Mouse (Mus musculus) mouse embryonic stem cell (cell line): ENCODE data around the gene Msmb.
"Not testable (repeated sequence)": the region's sequence is repeated elsewhere in the genome, so short reads cannot be mapped to it uniquely, and the experiment has no call there.

Experiments
- in situ Hi-C, 2 experiments: fragments of 300-500 bp; cut with MboI; formaldehyde crosslinking; loops; 1 replicate in 1 of 2; 3 replicates in 1 of 2; pipeline ENCODE4 v1.14.3; 2019 to 2020; ENCODE audit warnings: low sequenced_read_pairs in 2 of 2, low pct_unique_long_range_greater_than_20kb in 1 of 2, mixed read lengths in 1 of 2; ENCODE audit not compliant: unreplicated experiment in 1 of 2

Gene Msmb

DNA sequence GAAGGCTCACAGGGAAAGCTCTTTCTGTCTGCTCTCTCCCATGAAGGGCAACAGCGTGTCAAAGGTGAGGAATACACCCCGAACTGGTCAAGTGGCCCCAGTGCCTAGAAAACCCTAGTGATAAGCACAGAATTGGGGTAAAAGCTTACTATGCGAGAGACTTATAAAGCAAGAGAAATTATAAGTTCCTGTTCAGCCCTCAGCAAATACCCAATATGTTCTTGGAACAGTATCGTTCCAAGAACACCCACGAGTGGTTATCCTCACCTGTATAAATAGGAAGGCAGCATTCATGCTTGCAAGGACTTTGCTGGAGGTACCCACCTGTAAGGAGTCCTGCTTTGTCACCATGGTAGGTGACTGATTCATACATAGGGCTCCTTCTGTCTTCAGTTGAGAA lies at the start of gene Msmb:
TSS of gene Msmb (plus strand) at position 301 of the 400 bp plus-strand sequence.
- in situ Hi-C loops: no loop called here

DNA sequence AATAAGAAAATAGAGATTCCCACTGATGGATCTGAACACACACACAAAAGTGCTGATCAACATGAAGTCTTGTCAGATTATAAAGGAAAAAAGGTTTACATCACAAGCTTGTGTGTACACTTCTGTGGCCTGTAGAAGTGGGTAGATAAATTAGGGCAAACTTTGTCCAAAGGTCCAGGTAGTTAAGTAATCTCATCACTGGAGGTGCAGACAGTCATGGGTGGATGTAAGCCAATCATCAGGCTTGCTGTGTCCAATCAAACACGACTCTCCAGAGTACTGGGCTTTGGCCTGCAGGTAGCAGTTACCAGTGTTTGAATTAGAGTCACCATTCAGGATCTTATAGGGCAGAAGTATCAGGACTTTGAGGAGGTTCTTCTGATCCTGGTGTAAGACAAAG lies 48.8 kb upstream of the Msmb start:
- in situ Hi-C loops: no loop called here

DNA sequence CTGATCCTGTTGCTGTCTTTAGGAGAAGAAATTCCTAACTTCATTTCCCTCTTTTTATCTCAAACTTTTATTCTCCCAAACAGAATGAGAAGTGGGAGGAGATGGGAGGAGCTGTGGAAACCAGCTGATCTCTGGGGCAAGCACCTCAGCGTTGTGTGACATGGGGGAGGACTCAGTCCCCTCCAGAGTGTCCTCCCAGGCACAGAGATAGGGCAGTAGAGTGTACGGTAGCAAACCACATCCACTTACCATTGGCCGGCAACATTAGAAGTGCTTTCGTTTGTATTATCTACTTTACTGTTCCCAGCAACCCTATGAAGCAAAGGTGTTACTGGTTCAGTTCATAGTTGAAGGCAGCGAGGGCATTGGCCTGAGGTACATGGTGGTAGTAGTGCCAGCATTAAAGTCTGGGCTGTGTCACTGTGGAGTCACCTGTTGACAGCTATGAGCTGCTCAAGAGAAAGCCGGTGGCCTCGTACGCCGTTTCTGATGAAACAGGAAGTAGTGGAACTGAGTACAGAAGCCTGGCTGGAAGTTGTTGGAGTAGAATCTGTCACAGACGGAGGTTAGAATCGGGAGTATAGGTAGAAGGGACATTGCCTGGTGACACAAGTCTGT lies 48.2 kb upstream of the Msmb start:
- in situ Hi-C loops: no loop called here

DNA sequence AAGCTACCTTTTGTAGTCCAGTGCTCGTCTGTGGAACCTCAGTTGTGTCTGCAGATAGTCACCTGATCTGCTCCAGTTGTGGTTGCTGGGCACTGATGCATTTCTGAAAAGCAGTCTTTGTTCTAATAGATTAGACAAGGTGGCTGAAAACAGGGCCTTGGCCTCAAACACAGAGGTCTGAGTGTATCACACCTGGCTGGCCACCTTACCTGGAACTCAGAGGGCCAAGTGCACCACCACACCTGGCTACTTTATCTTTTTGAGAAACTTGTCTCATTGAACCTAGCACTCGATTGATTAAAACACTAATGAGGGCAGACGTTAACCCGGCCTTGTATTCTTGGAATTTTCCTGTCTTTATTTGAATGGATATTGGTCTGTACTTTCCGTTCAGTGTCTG lies 46.2 kb upstream of the Msmb start:
- in situ Hi-C loops: no loop called here

DNA sequence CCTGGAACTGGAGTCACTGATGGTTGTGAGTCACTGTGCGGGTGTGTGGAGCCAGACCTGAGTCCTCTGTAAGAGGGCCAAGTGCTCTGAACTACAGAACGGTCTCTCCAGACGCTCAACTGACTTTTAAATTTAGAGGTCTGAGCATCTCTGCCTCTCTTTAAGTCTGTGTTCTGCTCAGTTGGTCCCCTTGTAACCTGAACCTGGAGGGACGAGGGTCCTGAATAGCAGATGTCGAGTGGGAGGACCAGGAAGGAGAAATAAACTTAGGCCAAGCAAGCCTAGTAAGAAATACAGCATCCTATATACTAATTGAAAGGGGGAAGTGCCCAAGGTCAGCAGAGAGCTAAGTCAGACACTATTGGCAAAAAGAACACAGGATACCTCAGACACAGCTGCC lies 45.1 kb upstream of the Msmb start:
- in situ Hi-C loops: no loop called here

DNA sequence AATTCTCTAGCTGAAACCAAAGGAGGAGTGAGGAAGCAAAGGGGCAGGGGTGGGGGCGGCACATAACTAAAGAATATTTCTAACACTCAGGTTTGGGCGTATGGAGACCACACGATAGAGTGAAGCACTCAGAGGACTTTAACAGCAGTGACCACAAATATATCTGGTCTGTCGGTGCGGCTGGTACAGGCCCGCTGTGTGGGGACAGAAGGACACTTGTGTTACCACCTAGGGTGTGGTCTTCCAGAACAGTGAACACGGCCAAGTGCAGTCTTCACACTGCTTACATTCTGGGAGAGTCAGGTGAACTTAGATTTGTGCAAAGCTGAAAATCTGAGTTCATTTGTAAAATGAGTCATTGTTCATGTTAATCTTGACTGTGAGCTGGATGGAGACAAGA lies 44.1 kb upstream of the Msmb start:
- in situ Hi-C loops: no loop called here

DNA sequence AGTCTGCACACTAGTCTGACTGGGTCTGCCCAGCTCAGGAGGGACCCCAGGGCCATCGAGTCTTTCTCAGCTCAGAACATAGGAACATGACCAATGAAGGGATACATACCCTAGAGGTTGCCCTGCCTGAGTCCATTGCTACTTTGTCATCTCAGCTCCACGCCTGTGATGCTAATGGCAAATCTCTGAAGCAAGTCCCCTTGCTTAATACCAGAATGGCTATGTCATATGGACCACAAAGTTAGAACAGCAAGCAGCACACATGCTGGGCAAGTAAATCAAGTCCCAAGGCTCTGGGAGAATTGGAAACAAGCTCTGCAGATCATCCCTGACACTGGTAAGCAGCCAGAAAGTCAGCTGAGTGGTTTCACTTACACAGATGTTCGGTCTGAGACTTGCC lies 42.9 kb upstream of the Msmb start:
- in situ Hi-C loops: no loop called here

DNA sequence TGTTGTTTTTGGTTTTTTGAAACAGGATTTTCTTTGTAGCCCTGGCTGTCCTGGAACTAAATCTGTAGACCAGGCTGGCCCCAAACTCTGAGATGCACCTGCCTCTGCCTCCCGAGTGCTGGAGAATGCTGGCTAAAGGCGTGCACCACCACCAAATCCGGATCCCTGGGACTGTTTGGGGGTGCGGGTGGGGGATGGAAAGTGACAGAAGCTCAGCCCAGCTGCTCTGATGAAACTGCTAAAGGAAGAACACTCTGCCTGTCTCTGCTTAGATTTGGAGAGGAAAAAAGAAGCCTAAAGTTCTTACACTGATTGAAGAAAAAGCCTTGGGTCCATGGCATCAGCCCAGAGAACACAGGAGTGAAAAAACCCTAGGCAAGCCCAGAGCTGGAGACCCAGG lies 38.3 kb upstream of the Msmb start:
- in situ Hi-C loops: loop anchor here in 1 of 2 experiments (10.0 kb wide), 1 partner anchor 91 kb away; no protein-coding TSS in a partner anchor

DNA sequence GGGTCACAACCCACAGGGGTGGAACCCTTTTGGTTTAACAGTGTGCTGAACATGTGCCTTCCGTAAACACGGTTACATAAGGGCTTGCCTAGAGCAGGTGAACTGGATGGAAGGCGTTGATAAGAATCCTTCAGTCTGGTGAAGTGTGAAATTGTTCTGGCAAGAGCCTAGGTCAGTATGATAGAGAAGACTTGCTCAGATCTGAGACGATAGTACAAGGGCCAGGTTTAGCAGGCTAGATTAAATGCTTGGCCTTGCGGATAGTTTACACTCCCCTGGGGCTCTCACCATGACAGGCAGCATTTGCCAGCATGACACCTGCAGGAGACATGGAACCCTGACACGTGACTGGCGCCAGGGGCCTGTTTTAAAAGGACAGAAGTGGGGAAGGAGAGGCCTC lies 36.2 kb upstream of the Msmb start:
- in situ Hi-C loops: loop anchor here in 1 of 2 experiments (5.0 to 10.0 kb wide), 2 partner anchors 67 to 89 kb away; no protein-coding TSS in a partner anchor

DNA sequence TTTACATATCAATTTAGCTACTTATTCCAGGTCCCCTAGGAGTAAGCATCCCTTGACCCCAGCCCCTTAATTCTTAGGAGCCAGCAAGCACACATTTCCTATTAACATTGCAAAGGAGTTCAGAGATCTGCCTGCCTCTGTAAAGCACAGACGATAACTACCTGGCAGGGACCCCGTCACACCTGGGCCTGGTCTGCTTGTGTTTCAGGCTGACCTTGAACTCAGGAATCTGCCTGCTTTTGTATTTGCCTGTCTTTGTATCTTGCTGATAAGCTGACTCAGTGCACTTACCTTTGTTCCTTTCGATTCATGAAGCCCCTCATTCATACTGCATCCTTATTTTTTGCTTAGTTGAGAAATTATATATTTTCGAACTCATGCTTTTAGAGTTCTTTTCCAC lies 34.9 kb upstream of the Msmb start:
- in situ Hi-C loops: loop anchor here in 1 of 2 experiments (5.0 to 10.0 kb wide), 2 partner anchors 65 to 88 kb away; no protein-coding TSS in a partner anchor

DNA sequence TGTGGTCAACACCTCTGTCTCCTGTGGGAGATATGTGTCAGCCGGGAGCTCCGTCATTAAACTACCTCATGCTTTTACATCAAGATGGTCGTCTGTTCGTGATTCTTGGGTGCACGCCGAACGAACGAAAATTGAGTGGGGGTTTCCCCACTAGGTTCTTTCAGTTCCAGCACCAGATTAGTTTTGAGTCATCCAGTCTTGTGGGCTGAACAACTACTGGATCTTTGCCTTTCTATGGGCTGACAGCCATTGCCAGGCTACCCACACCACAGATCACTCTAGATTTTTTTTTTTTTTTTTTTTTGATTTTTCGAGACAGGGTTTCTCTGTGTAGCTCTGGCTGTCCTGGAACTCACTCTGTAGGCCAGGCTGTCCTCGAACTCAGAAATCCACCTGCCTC lies 29.7 kb upstream of the Msmb start:
- in situ Hi-C loops: not testable (repeated sequence)

DNA sequence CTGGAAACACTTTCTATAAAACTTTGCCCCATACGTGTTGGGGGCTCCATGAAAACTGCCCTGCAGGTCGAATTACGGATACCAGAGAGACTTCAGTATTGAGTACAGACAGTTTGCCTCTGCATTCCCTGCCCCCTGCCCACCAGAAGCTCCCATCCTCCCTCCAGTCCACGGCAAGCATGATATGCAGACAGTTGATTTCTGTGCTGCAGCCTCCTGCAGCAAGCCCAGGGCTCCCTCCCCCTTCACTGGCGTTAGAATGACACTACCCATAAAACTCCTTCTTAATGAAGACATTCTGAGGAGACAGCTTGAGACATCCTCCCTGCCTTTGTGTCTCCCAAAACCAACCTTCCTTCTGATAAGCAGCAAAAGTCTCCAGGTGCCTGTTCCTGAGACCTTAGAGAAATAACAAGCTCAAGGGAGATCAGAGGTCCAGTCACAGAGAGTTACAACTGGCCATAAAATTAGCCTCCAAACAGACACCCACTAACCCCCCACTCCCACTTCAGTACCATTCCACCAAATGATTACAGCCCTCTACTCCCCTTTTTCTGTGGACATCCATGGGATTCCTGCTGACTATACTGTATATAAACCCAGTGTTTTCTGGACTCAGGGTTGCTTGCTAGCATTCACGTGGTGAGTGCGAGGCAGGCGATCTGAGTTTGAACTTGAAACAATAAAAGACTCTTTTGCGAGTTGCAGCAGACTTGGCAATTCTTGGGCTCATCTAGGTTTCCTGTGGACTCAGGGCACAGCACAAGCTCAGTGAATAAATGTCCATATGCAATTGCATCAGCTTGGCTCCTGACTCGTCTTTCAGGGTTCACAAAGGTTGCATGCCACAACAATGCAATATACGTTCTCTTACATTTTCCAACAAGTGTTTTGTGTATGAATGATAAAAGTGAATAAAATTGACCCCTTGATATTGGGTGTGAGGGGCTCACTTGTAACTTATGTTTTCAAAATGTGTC lies 20.6 kb upstream of the Msmb start:
- in situ Hi-C loops: loop anchor here in 1 of 2 experiments (10.0 kb wide), 1 partner anchor 354 kb away; no protein-coding TSS in a partner anchor

DNA sequence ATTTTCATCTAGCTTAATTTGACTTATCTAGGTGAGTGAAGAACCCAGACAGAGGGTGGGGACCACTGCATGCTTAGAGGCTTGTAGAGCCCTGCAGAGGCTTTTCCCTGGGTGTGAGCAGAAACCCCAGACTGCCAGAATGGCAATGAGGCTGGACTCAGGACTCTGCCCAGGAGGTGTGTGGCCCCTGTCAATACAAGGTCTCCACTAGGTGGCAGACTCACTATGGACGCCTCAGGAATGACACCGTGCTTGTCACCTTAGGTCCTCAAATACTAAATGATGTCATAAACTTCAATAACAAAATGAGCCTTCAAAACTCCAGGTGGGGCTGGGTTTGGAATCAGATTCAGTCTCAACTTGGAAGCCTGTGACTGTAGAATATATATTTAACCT lies 19.9 kb upstream of the Msmb start:
- in situ Hi-C loops: loop anchor here in 1 of 2 experiments (10.0 kb wide), 1 partner anchor 353 kb away; no protein-coding TSS in a partner anchor

DNA sequence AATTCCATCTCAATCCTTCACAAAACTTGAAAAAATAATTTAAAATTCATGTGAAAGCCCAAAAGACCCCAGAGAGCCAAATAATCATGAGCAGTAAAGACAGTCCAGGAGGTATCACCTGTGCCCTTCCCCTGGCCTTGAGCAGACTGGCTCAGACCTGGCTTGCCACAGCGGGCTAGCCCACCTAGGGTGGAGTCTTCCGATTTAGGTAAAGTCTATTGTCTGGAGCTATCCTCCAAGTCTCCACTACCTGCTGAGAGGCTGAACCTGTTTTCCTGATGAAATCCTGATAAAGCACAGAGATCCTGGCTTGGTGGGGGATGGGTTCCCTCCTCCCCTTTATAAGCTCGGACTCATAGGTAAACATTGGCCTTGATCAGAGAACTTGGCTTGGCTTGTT lies 17.6 kb upstream of the Msmb start:
- in situ Hi-C loops: loop anchor here in 1 of 2 experiments (10.0 kb wide), 1 partner anchor 351 kb away; no protein-coding TSS in a partner anchor

DNA sequence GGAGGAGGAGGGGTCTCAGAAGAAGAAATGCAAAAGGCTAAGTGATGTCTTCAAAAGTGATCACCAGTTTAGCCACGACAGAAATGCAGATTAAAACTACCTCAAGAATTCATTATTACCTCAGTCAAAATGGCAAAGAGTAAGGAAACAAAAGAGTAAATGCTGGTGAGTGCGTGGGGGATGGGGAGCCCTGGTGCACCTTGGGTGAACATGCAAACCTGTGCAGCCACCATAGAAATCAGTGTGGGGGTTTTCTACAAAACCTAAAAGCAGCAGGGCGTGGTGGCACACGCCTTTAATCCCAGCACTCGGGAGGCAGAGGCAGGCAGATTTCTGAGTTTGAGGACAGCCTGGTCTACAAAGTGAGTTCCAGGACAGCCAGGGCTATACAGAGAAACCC lies 16.6 kb upstream of the Msmb start:
- in situ Hi-C loops: loop anchor here in 1 of 2 experiments (10.0 kb wide), 1 partner anchor 350 kb away; no protein-coding TSS in a partner anchor

DNA sequence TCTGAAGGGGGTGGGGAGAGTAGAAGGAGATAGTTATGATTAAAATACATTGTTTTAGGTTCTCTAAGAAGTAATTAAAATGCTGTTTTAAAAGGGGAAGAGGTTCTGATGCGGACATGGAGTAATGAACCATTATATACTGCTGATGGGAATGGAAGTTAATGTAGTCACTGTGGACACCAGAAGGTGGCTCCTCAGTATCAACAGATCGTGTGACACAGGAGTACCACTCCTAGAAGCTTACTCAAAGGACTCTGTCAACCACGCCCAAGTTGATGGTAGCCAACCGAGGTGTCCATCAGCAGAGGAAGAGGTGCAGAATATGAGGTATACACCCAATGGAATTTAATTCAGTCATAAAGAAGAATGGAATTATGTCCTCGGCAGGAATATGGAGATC lies 13.4 kb upstream of the Msmb start:
- in situ Hi-C loops: loop anchor here in 1 of 2 experiments (10.0 kb wide), 1 partner anchor 346 kb away; no protein-coding TSS in a partner anchor

DNA sequence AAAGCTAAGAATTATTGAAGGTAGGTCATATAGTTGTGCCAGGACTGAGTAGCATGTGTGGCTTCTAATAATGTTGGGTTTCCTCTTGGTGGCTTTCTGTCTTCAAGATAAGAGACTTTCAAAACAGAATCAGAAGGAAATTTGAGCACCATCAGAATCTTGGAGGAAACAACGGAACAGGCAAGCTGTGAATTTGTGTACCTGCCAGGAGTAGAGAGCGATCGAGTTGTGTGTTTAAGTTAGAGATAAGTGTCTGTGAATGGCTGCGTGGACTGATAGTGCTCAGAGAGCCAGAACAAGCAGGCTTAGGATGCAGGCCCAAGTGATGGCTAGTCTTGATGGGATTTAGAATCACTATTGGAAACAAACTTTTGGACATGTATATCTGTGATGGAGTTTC lies 10.0 kb upstream of the Msmb start:
- in situ Hi-C loops: no loop called here

DNA sequence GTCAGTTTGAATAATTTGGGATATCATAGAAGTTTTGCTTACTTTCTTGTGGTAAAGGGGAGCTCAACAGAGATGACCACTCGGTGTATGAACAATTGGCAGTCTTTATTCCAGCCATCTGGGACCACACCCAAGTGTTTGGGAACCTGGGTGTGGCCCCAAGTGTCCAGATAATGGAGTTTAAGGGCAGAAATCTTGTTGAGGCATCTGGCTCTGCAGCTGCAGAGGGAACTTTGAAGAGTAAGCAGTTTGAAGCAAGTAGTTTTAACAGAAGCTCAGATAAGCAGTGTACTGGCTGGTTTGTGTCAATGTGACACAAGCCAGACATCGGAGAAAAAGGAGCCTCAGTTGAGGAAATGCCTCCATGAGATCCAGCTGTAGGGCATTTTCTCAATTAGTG lies 7.5 kb upstream of the Msmb start:
- in situ Hi-C loops: no loop called here

DNA sequence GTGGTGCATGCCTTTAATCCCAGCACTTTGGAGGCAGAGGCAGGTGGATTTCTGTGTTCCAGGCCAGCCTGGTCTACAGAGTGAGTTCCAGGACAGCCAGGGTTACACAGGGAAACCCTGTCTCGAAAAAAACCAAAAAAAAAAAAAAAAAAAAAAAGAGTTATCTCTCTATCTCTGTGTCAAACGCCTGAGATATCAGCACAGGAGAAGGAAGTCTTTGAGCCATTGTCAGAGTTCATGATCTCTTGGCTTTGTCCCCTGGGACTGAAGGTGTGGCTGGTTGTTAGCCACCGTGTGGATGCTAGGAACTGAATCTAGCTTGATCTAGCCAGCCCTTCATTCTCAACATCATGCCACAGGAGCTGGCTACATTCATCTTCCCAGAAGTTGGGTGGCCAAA lies 5.4 kb upstream of the Msmb start:
- in situ Hi-C loops: not testable (repeated sequence)
